Mouse (Mus musculus): ENCODE measurements around the gene Clcf1.

DNA sequence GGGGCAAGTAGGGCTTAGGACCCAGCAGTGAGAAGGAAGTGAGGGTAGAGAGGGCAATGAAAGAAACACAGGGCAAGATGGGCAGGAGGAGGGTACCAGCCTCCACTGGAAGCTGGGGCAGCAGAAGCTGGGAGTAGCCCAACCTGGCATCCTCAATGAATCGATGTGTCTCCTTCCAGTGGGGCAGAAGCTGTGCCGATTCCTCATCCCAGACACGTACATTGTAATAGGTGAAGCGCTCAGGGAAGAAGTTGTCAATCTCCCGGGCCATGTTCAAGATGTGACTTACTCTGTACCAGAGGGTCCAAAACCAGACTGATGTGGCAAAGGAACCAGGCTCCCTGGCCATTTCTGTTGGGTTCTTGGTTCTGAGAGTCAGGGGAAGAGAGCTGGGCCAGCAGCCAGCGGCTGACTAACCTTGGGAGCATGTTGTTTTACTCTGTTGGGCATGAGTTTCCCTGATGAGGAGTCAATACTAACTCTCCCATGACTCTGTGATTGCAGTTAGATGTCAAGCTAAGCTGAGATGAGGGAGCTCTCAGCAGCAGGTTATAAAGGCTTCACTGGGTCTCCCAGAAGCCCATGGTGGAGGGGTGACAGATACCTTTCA lies 50.2 kb downstream of the Clcf1 start:
- no peak for TF ChIP-seq FLI1 (IDR thresholded peaks at IDR 0.05; ENCODE audit: low read length)
- TF ChIP-seq GATA1 (IDR thresholded peaks at IDR 0.05; ENCODE audit: borderline replicate concordance, low read length) = no peak

All from megakaryocyte, embryonic 14.5 days (primary cell).